Mouse (Mus musculus) lung, embryonic 14.5 days (tissue): ENCODE data around the gene Hspb7. TPM values are rescaled to one million over a fixed set of nuclear protein-coding genes. Genes with fewer than 3 reads are reported as not detected.

ENCODE experiments used
- ATAC-seq: fragments of 200-750 bp; cut with Nextera tagmentation; 2 replicates; pipeline ENCODE4 v1.8.0; 2017; ENCODE audit warnings: mild to moderate bottlenecking, moderate TSS enrichment, moderate library complexity; ENCODE audit not compliant: insufficient read depth
- DNase-seq: peaks from one replicate; pipeline ENCODE4 v3.0.0-alpha.2; 2015
- H3K27ac ChIP-seq: fragments of 300-500 bp; sonication (generic); 2 replicates; pipeline ENCODE4 v1.5.1; 2014; ENCODE audit warnings: low read depth, mild to moderate bottlenecking, moderate library complexity
- H3K27me3 ChIP-seq: fragments of 300-500 bp; sonication (generic); 2 replicates; pipeline ENCODE4 v1.6.1; 2014; ENCODE audit warnings: low read length, control low read depth; ENCODE audit not compliant: insufficient read depth
- H3K36me3 ChIP-seq: fragments of 300-500 bp; sonication (generic); 2 replicates; pipeline ENCODE4 v1.6.1; 2014; ENCODE audit warnings: control low read depth; ENCODE audit not compliant: insufficient read depth
- H3K4me1 ChIP-seq: fragments of 300-500 bp; sonication (generic); 2 replicates; pipeline ENCODE4 v1.6.1; 2014; ENCODE audit warnings: antibody characterized with exemption, control low read depth; ENCODE audit not compliant: insufficient read depth
- H3K4me2 ChIP-seq: fragments of 300-500 bp; sonication (generic); 2 replicates; pipeline ENCODE4 v1.6.1; 2014; ENCODE audit warnings: mild to moderate bottlenecking
- H3K4me3 ChIP-seq: fragments of 300-500 bp; sonication (generic); 2 replicates; pipeline ENCODE4 v1.5.1; 2014; ENCODE audit warnings: low read depth, low read length
- H3K9ac ChIP-seq: fragments of 300-500 bp; sonication (generic); 2 replicates; pipeline ENCODE4 v1.6.1; 2014
- H3K9me3 ChIP-seq: fragments of 300-500 bp; sonication (generic); 2 replicates; pipeline ENCODE4 v1.6.1; 2016; ENCODE audit warnings: low read depth, low read length, control low read depth
- CTCF ChIP-seq: IDR thresholded peaks from 2 replicates; pipeline ENCODE4 v1.5.1; 2016; ENCODE audit warnings: antibody characterized with exemption, low read depth
- WGBS: fragments of 180-500 bp; shearing (Covaris S2); extraction: QIAGEN DNeasy Blood & Tissue Kit; methylation state at CpG from one replicate; pipeline ENCODE4 v1.1.7; 2014; 5-methylcytosine and 5-hydroxymethylcytosine counted together
- polyA plus RNA-seq: library from polyadenylated mRNA; unstranded; fragments of >200 nt; fragmentation: Nextera tagmentation; extraction: Ambion mirVana; gene quantifications from 2 replicates; pipeline ENCODE4 v1.2.1, GENCODE M21; 2014

The Hspb7 gene
- polyA plus RNA-seq, 1 experiment from 2014 or later: 0.80 TPM

- ATAC-seq (no peak), DNase-seq (no peak)
- H3K4me1 ChIP-seq: 0 out of 2 replicates have a peak, but pooled peaks cover under 1% of the 10 kb centered on the region
- no peaks in the 10 kb centered on the region for H3K36me3 ChIP-seq
- no peaks in the 10 kb centered on the region for H3K27me3 ChIP-seq
- no peak overlapping the region for H3K4me3 ChIP-seq
- H3K9me3 ChIP-seq: no peaks in the 10 kb centered on the region
- no peak overlapping the region for H3K27ac ChIP-seq
- H3K9ac ChIP-seq: no peak overlapping the region
- no peak overlapping the region for H3K4me2 ChIP-seq
- TF ChIP-seq CTCF: no peak
- 43% methylated on average over 14 of the region's 14 CpGs for WGBS
Observed at GRCm38 (mm10) chr4:141432666-141433065, 12.1 kb downstream of the Hspb7 start.

GRCm38 (mm10) chr4:141433191-141433590, 12.6 kb downstream of the Hspb7 start:
- DNase-seq (no peak), ATAC-seq (no peak)
- Histone ChIP-seq H3K4me3 (no peak overlapping the region), H3K4me1 (no peaks in the 10 kb centered on the region), H3K36me3 (no peaks in the 10 kb centered on the region), H3K9me3 (no peaks in the 10 kb centered on the region), H3K4me2 (no peak overlapping the region), H3K9ac (no peak overlapping the region), H3K27me3 (no peaks in the 10 kb centered on the region), H3K27ac (no peak overlapping the region)
- no peak for TF ChIP-seq CTCF
- WGBS: 78% methylated on average over 18 of the region's 18 CpGs

- Histone ChIP-seq H3K4me3 (no peak within 1 kb of the TSS), H3K9me3 (no peaks in the 10 kb centered on the region), H3K4me2 (no peak within 1 kb of the TSS), H3K27ac (no peak within 1 kb of the TSS), H3K9ac (no peak within 1 kb of the TSS), H3K36me3 (no peaks in the 10 kb centered on the region), H3K4me1 (no peaks in the 10 kb centered on the region), H3K27me3 (no peaks in the 10 kb centered on the region)
- WGBS: 60% methylated on average over 1 of the region's 1 CpGs
- DNase-seq: no peak
- ATAC-seq: no peak
- TF ChIP-seq CTCF: no peak
Observed at GRCm38 (mm10) chr4:141435974-141436373, 15.4 kb downstream of the Hspb7 start, which contains the start of gene Srarp. TSS of gene Srarp (minus strand) at chr4:141436105.

GRCm38 (mm10) chr4:141439083-141439803, 18.7 kb downstream of the Hspb7 start:
- Histone ChIP-seq H3K27ac (no peak overlapping the region), H3K36me3 (no peaks in the 10 kb centered on the region), H3K4me3 (no peak overlapping the region), H3K4me1 (no peaks in the 10 kb centered on the region), H3K4me2 (no peak overlapping the region), H3K27me3 (no peaks in the 10 kb centered on the region), H3K9ac (no peak overlapping the region), H3K9me3 (no peaks in the 10 kb centered on the region)
- no peak for ATAC-seq
- TF ChIP-seq CTCF: no peak
- DNase-seq: no peak
- 78% methylated on average over 12 of the region's 12 CpGs for WGBS

GRCm38 (mm10) chr4:141440877-141441276, 20.3 kb downstream of the Hspb7 start:
- Histone ChIP-seq H3K4me1 (no peaks in the 10 kb centered on the region), H3K27ac (no peak overlapping the region), H3K27me3 (no peaks in the 10 kb centered on the region), H3K4me3 (no peak overlapping the region), H3K4me2 (no peak overlapping the region), H3K9me3 (no peaks in the 10 kb centered on the region), H3K36me3 (no peaks in the 10 kb centered on the region), H3K9ac (no peak overlapping the region)
- TF ChIP-seq CTCF: no peak
- DNase-seq (no peak), ATAC-seq (no peak)

GRCm38 (mm10) chr4:141443641-141444429, 23.3 kb downstream of the Hspb7 start:
- DNase-seq (no peak), ATAC-seq (no peak)
- no peak for TF ChIP-seq CTCF
- Histone ChIP-seq H3K4me2 (peak overlapping the region; percentile 84), H3K27ac (no peak overlapping the region), H3K27me3 (no peaks in the 10 kb centered on the region), H3K4me3 (peak overlapping the region; percentile 100), H3K36me3 (peaks cover 19% of the 10 kb centered on the region), H3K9me3 (no peaks in the 10 kb centered on the region), H3K4me1 (no peaks in the 10 kb centered on the region), H3K9ac (peak overlapping the region; percentile 93)
- 36% methylated on average over 11 of the region's 11 CpGs for WGBS

GRCm38 (mm10) chr4:141444451-141445327, 24.1 kb downstream of the Hspb7 start, which contains the start of gene Zbtb17:
TSS of gene Zbtb17 (plus strand) at chr4:141444654.
- Histone ChIP-seq H3K4me2 (peak within 1 kb of the TSS; percentile 84), H3K27me3 (no peaks in the 10 kb centered on the region), H3K4me1 (no peaks in the 10 kb centered on the region), H3K27ac (peak within 1 kb of the TSS; percentile 75; the same call in 1 of the 2 replicates), H3K9ac (peak within 1 kb of the TSS; percentile 93), H3K9me3 (no peaks in the 10 kb centered on the region), H3K36me3 (peaks cover 27% of the 10 kb centered on the region), H3K4me3 (peak within 1 kb of the TSS; percentile 100)
- peak; percentile 92 for ATAC-seq
- WGBS: under 1% methylated on average over 77 of the region's 102 CpGs
- no peak for TF ChIP-seq CTCF
- DNase-seq: peak; percentile 97
